Comparison of ENCODE assay signal across 11 mouse cellular contexts in genomic region chr17:32904414-32904813, GRCm38 (mm10). TPM values are rescaled to one million over a fixed set of nuclear protein-coding genes. Genes with fewer than 3 reads are reported as not detected.
DNase-seq lines count a peak whose midpoint lies in the region; ATAC-seq and TF ChIP-seq lines count a peak whose summit lies in the region.
"Had no signal": no experiment of that assay in that cellular context is flagged by ENCODE, and none has a peak within 500 bp of the region (broad histone marks: within the 10 kb centered on the region; RNA-seq: fewer than 3 reads in every experiment).

No protein-coding gene starts in this region.

- ATAC-seq in CD4-positive, CD25-positive, alpha-beta regulatory T cell, adult 4 months: no peak

- peak; percentile 65 for TF ChIP-seq CTCF in layer of hippocampus, adult 2 months (conservative IDR thresholded peaks at IDR 0.05)

- no peak overlapping the region for H3K27ac ChIP-seq in layer of hippocampus, adult 2 months
- H3K27ac ChIP-seq: macrophage; neural tube, embryonic 12.5 days had no signal

- H3K4me3 ChIP-seq in layer of hippocampus, adult 2 months: no peak overlapping the region
- H3K4me3 ChIP-seq: neural tube, embryonic 12.5 days had no signal

- peak; percentile 55 for DNase-seq in CD4-positive, CD25-positive, alpha-beta regulatory T cell, adult 2 months (ENCODE audit: low read depth, low spot score)
- DNase-seq in layer of hippocampus, adult 2 months (ENCODE audit: low spot score in 2 of 2): no peak
- DNase-seq in layer of hippocampus, adult 9-10 months (ENCODE audit: low spot score): no peak
- peak; percentile 48 for DNase-seq in ES-CJ7 (ENCODE audit: low read depth, low spot score)
- peak; percentile 56 for DNase-seq in induced T-regulatory cell, adult 2 months (ENCODE audit: low read depth)
- no peak for DNase-seq in ovary, postnatal 10 days (ENCODE audit: low spot score)
- DNase-seq in adrenal gland, postnatal 10 days: no peak

RNA-seq across cellular contexts. Expression of gene Cyp4f14, which starts 12.7 kb away (rescaled TPM):
- not detected for polyA plus RNA-seq in CD4-positive, CD25-positive, alpha-beta regulatory T cell, adult 4 months (2017; shearing (Covaris generic))
- total RNA-seq in layer of hippocampus, adult 2 months (2021): 1 to 10 TPM; 4.1 to 5.4 TPM
- total RNA-seq in adrenal gland, postnatal 10 days (2021): 1 to 10 TPM; 2.0 to 2.1 TPM
- polyA plus RNA-seq: hindbrain, embryonic 16.5 days; macrophage; neural tube, embryonic 12.5 days had no signal

RNA-seq across cellular contexts. Expression of gene Zfp870, which starts 13.0 kb away (rescaled TPM):
- polyA plus RNA-seq in CD4-positive, CD25-positive, alpha-beta regulatory T cell, adult 4 months (2017; shearing (Covaris generic)): 10 to 100 TPM; 11.6 to 13.8 TPM
- 10 to 100 TPM; 10.4 to 10.9 TPM for total RNA-seq in layer of hippocampus, adult 2 months (2021)
- 1 to 10 TPM; 7.3 to 9.2 TPM for total RNA-seq in adrenal gland, postnatal 10 days (2021)

RNA-seq across cellular contexts. Expression of gene Cyp4f13, which starts 42.8 kb away (rescaled TPM):
- polyA plus RNA-seq in CD4-positive, CD25-positive, alpha-beta regulatory T cell, adult 4 months (2017; shearing (Covaris generic)): 10 to 100 TPM; 43.6 to 81.3 TPM
- total RNA-seq in layer of hippocampus, adult 2 months (2021): 10 to 100 TPM; 23.7 to 27.6 TPM
- total RNA-seq in adrenal gland, postnatal 10 days (2021): 10 to 100 TPM; 41.5 to 56.3 TPM

Comparison
In these comparisons a context has a peak if more than half of its experiments do, and no peak if none do; other contexts are left out.
1. DNase-seq: peak in CD4-positive, CD25-positive, alpha-beta regulatory T cell, adult 2 months (single experiment), ES-CJ7 (single experiment) and induced T-regulatory cell, adult 2 months (single experiment); none in layer of hippocampus, adult 2 months (0 of 2), layer of hippocampus, adult 9-10 months (single experiment), ovary, postnatal 10 days (single experiment) and adrenal gland, postnatal 10 days (single experiment).